Mouse (Mus musculus): ENCODE results near the gene Zfp759. TPM values are rescaled to one million over a fixed set of nuclear protein-coding genes. Genes with fewer than 3 reads are reported as not detected.
"Not testable (repeated sequence)": the region's sequence is repeated elsewhere in the genome, so short reads cannot be mapped to it uniquely, and the experiment has no call there.

Gene Zfp759
- 1 to 10 TPM; 2.7 to 3.2 TPM for polyA plus RNA-seq (2017; shearing (Covaris generic))

- not testable (repeated sequence) for ATAC-seq
Measured at GRCm38 (mm10) chr13:67121360-67121759, at the start of gene Zfp759. Gene Zfp759, plus strand, starts transcription at chr13:67121660.

GRCm38 (mm10) chr13:67072786-67073185 is 48.7 kb upstream of the Zfp759 start:
- ATAC-seq, result no peak

GRCm38 (mm10) chr13:67077244-67077643 is 44.2 kb upstream of the Zfp759 start:
- no peak for ATAC-seq

GRCm38 (mm10) chr13:67081142-67081713 is 40.2 kb upstream of the Zfp759 start:
- peak; percentile 91 for ATAC-seq

- ATAC-seq, result peak; percentile 40
Measured at GRCm38 (mm10) chr13:67081946-67082345, 39.5 kb upstream of the Zfp759 start.

- ATAC-seq, result no peak
Measured at GRCm38 (mm10) chr13:67090154-67090553, 31.3 kb upstream of the Zfp759 start.

GRCm38 (mm10) chr13:67097876-67098275 is 23.6 kb upstream of the Zfp759 start, which contains the start of gene Zfp708:
Gene Zfp708, minus strand, starts transcription at chr13:67097976.
- no peak for ATAC-seq

- no peak for ATAC-seq
Measured at GRCm38 (mm10) chr13:67107681-67108080, 13.8 kb upstream of the Zfp759 start.

- ATAC-seq, result peak; percentile 96
Measured at GRCm38 (mm10) chr13:67108194-67108820, 13.2 kb upstream of the Zfp759 start, which contains the start of gene Gm28557. Gene Gm28557, minus strand, starts transcription at chr13:67108604.

- peak; percentile 77 for ATAC-seq
Measured at GRCm38 (mm10) chr13:67108821-67109206, 12.6 kb upstream of the Zfp759 start.

GRCm38 (mm10) chr13:67112096-67112495 is 9.4 kb upstream of the Zfp759 start:
- ATAC-seq, result no peak

GRCm38 (mm10) chr13:67113287-67113686 is 8.2 kb upstream of the Zfp759 start:
- ATAC-seq, result no peak

GRCm38 (mm10) chr13:67116163-67116562 is 5.3 kb upstream of the Zfp759 start, which contains the start of gene Rslcan18:
Gene Rslcan18, minus strand, starts transcription at chr13:67116263.
- not testable (repeated sequence) for ATAC-seq

- ATAC-seq, result no peak
Measured at GRCm38 (mm10) chr13:67124460-67124859, 3.0 kb downstream of the Zfp759 start.

GRCm38 (mm10) chr13:67127507-67127906 is 6.0 kb downstream of the Zfp759 start:
- peak; percentile 1 for ATAC-seq

GRCm38 (mm10) chr13:67128038-67128721 is 6.7 kb downstream of the Zfp759 start:
- peak; percentile 99 for ATAC-seq

- ATAC-seq, result peak; percentile 59
Measured at GRCm38 (mm10) chr13:67166122-67166521, 44.7 kb downstream of the Zfp759 start.

GRCm38 (mm10) chr13:67172991-67173722 is 51.7 kb downstream of the Zfp759 start, which contains the start of gene Rsl1:
Gene Rsl1, plus strand, starts transcription at chr13:67173182.
- peak; percentile 98 for ATAC-seq

- no peak for ATAC-seq
Measured at GRCm38 (mm10) chr13:67173723-67174055, 52.2 kb downstream of the Zfp759 start.

Measured in CD4-positive, CD25-positive, alpha-beta regulatory T cell, adult 4 months (primary cell).